Mouse (Mus musculus): ENCODE data around the gene Pop7.

The Pop7 gene

DNA sequence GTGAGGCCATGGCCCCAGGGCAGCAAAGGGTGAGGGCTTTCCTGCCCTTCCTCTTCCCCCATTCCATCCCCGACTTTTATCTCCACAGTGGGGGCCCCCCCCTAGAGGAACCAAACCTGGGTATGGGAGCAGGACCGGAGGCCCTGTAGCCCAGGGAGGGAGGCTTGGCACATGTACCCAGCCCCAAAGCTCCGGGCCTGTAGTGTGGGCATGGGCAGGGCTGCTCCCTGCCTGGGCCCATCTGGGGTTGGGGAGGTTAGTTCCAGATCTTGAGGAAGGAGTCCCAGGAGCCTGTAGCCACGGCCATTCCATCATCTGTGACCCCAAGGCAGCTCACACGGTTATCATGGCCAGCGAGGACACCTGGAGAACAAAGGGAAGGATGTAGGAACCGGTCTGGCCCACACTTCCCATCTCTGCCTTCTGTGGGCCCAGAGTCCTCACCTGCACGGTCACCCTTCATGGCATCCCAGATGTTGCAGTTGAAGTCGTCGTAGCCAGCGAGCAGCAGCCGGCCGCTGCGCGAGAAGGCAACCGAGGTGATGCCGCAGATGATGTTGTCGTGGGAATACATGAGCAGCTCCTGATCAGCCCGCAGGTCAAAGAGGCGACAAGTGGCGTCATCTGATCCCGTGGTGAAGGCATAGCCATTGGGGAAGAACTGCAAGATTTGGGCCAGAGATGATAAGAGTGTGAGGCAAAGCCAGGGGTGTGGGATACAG lies 26.1 kb upstream of the Pop7 start:
- no peak for DNase-seq (ENCODE audit: low spot score)

DNA sequence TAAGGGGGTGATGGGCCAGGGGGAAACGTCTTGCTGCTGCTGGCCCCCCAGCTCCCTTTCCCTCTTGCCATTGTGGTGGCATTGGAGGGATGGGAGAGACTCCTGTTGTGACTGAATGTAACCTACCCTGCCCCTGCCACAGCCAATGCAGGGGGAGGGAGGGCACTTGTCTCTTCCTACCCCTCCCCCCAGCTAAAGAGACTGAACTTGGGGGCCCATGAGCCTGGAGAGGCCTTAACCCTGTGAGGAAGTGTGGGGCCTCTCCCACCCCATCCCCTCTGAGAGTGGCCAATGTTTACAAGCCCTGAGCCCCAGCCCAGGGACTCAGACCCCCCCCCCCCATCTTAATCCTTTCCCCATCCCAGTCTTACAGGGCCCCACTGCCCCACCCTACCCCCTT lies 25.1 kb upstream of the Pop7 start:
- no peak for DNase-seq (ENCODE audit: low spot score)

DNA sequence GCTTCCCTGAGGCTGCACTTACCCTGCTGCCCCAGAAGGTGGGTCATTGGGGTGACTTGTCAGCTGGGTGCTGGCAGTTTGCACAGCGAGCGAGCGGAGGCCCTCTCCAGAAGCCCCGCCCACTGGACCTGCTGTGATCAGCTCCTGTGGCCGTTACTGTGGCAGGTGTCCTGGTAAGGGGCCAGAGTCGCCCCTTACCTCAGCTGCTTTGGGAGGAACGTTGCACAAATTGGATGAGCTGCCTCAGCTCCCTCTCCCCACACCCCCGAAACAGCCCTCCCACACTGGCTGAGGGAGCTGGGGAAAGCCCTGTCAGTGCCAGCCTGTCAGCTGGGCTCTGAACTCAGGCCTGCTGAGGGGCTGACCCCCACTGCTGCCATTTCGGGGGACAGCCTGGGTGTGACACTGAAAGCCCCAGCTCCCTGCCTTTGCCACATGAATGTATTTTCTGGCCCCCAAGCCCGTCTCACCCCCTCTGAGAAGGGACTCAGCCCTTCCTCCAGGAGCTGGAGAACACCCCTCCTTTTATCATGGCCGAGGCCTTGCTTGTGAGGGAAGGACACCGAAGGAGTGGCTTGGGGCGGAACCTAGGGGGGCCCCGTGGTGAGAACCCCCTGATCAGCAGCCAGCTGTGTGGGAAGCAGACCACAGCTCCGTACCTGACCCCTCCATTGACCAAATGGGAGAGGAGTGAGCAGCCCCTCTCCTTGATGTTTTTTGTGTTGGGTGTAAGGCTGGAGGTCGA lies 24.0 kb upstream of the Pop7 start:
- DNase-seq (ENCODE audit: low spot score): no peak

- no peak for DNase-seq (ENCODE audit: low spot score)
These were observed 23.2 kb upstream of the Pop7 start for GRCm38 (mm10) chr5:137525511-137525910.

DNA sequence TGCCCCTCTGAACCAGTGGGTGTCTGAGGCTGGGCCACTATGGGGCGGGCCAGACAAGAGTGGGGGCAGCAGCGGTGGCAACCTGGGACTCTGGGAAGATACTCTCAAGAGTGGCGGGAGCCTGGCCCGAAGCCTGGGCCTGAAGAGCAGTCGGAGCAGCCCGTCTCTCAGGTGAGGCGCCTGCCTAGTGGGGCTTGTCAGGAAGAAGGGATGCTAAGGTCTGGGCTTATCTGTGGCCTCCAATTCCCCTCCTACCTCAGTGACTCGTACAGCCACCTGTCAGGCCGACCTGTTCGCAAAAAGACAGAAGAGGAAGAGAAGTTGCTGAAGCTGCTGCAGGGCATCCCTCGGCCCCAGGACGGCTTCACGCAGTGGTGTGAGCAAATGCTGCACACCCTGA lies 22.4 kb upstream of the Pop7 start:
- DNase-seq (ENCODE audit: low spot score): no peak

DNA sequence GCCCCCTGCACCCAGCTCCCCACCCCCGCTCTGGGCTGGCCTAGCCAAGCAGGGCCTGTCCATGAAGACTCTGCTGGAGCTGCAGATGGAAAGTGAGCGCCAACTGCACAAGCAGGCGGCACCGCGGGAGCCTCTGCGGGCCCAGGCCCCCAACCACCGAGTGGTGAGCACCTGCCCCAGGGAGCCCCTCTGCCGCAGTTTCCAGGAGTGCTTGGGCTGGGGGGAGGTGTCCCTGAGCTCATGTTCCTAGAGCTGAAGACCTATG lies 21.9 kb upstream of the Pop7 start:
- no peak for DNase-seq (ENCODE audit: low spot score)

- no peak for DNase-seq (ENCODE audit: low spot score)
These were observed 21.3 kb upstream of the Pop7 start for GRCm38 (mm10) chr5:137523396-137524250.

- DNase-seq (ENCODE audit: low spot score): no peak
These were observed 20.4 kb upstream of the Pop7 start for GRCm38 (mm10) chr5:137522711-137523110.

GRCm38 (mm10) chr5:137521861-137522260 lies 19.5 kb upstream of the Pop7 start:
- DNase-seq (ENCODE audit: low spot score): no peak

GRCm38 (mm10) chr5:137519691-137520550 lies 17.6 kb upstream of the Pop7 start:
- DNase-seq (ENCODE audit: low spot score): no peak

DNA sequence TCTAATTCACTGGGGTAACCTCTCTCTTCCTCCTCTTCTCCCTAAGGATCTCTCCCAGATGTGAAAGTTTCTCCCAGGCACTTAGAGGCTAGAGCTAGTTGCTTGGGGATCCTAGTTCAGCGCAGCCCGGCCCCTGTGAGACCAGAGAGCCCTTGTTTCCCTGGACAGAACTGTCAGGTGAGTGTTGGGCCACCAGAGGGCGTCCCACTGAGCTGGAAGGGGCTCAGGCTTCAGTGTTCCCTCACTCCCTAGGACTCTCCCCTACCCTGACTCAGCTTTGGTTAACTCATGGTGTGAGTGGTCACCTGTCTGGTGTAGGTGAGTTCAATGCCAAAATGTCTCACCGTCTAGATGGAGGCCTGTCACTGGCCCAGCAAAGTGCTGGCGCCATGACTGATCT lies 16.1 kb upstream of the Pop7 start, which contains the start of gene Gigyf1:
Gene Gigyf1 (plus strand): TSS at position 113 of the 400 bp plus-strand sequence.
- DNase-seq (ENCODE audit: low spot score): no peak

GRCm38 (mm10) chr5:137514811-137515210 lies 12.5 kb upstream of the Pop7 start:
- DNase-seq (ENCODE audit: low spot score): no peak

DNA sequence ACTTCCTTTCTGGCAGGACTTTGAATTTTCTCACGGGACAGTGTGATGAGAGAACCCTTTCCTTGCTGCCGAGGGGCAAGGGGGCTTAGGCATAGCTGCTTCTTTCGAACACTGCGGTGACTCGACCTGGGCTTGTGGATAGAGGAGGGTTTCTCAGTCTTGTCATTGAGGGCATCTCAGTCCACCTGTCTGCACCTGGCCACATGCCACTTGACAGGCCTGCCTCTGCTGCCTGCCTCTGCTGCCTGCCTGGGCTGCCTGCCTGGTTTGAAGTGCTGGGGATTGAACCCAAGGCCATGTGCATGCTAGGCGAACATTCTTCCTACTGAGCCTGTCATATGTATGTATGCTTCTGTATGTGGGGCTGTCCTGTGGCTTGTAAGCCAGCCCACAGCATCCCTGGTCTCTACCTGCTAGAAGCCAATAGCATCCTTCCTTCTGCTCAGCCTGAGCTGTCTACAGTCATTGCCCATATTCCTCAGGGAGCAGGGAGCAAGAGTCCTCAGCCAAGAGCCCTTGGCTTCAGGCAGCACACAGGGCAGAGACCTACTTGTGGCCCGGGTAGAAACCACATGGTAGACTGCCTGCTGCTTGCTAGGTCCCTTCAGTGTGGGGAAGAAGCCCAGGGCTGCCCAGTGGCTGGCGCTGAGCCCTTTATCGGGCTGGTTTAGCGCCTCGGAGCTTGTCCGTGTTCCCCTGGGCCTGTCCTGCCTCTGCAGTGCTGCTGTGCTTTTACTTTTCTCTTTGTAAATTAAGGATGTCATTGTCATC lies 11.8 kb upstream of the Pop7 start:
- no peak for DNase-seq (ENCODE audit: low spot score)

- DNase-seq (ENCODE audit: low spot score): no peak
These were observed 10.8 kb upstream of the Pop7 start for GRCm38 (mm10) chr5:137512847-137513794.

- DNase-seq (ENCODE audit: low spot score): no peak
These were observed 9.4 kb upstream of the Pop7 start for GRCm38 (mm10) chr5:137511706-137512105.

DNA sequence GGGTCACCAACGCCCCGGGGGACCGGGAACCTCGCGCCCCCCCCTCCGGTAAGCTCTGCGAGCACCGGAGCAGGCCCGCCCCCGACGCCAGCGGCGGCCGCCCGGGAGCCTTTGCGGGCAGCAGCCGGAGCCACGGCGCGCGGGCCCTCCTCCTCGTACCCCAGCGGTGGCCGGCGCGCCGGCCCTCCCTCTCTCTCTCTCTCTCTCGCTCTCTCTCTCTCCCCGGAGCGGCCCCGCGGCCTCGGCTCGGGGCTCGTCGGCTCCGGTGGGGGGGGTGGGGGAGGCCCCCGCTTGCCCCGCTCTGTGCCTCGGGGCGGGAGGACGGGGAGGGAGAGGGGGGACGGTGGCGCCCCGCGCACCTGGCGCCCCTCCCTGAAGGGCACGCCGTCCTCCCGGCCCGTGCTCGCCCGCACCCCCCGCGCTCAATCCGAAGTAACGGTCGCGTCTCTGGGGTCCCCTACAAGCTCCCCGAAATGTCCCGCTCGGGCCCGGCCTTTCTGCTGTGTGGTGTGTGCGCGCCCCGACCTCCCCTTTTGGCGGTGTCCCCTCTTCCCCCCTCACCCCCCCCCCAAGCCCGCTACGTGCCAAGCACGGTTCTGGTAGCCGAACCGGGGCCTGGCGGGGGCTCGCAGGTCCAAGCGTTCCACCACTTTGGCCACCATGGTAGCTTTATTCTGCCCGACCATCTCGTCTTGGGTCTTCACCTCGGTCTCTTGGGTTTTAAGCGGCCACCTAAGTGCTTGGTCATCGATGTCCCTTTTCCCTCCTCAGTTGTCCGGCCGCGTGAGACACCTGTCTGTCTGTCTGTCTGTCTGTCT lies 8.5 kb upstream of the Pop7 start:
- no peak for DNase-seq (ENCODE audit: low spot score)

DNA sequence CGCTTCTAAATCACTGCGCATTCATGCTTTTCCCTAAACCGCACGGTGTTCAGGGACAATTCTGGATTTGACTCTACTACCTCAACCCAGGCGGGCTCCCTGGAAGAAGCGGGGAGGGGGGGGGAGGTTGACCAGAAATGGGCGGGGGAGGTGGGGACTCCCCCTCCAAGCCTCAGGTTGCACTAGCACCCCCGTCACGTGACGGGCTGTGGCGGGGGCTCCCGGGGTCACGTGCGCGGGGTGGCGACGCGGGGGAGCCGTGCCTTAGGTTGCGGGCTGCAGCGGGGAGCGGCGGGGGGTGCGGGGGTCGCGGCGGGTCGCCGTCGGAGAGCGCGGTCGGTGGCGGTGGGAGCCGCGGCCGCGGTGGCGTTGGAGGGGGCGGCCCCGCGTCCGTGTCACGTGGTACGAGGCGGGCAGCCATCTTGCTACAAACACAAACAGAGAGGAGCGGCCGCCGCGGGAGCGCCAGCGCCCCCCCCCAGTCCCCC lies 7.7 kb upstream of the Pop7 start:
- peak; percentile 65 for DNase-seq (ENCODE audit: low spot score)

GRCm38 (mm10) chr5:137504041-137504440 lies 1.7 kb upstream of the Pop7 start:
- DNase-seq (ENCODE audit: low spot score): no peak

- DNase-seq (ENCODE audit: low spot score): peak; percentile 81
These were observed 371 bp upstream of the Pop7 start for GRCm38 (mm10) chr5:137502667-137503110.

Data from ovary, postnatal 14 days (tissue).